Mouse (Mus musculus) right cerebral cortex, adult 2 months (tissue): ENCODE results near the gene Dnmt3l.

Experiments
- DNase-seq, 2 experiments: peaks; one replicate each; pipeline ENCODE4 v3.0.0; 2021 to 2022; ENCODE audit warnings: low spot score in 2 of 2

The Dnmt3l gene

DNA sequence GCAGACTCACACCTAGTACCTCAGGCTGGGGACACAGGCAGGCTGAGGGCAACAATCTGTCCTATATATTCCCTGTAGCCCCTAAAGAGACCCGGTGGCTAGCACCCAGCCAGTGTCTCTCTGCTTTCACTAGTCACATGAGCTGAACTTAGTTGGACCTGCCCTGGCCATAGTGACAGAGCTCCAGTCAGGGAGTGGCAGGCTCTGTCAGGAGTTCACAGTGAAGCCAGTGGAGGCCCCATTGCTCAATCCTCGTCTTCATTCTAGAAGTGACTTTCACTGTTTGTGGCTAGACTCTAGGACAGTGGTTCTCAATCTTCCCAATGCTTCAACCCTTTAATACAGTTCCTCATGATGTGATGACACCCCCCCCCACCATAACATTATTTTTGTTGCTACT is 9.8 kb upstream of the Dnmt3l start:
- DNase-seq, result no peak

DNA sequence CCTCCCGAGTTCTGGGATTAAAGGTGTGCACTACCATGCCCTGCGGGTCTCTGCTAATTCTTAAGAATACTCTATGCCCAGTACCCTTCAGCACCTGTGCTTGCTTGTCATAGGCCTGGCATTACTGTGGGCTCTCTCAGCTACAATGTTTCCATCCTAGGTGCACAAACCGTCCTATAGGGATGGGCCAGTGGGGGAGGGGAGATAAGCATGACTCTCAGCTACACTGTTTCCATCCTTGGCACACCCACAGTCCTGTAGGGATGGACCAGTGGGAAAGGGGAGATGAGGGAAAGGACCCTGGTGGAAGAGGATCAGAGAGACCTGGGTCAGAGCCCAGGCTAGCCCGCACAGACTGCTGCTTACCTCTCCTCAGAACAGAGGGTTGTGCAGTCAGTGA is 4.6 kb upstream of the Dnmt3l start:
- no peak for DNase-seq

DNA sequence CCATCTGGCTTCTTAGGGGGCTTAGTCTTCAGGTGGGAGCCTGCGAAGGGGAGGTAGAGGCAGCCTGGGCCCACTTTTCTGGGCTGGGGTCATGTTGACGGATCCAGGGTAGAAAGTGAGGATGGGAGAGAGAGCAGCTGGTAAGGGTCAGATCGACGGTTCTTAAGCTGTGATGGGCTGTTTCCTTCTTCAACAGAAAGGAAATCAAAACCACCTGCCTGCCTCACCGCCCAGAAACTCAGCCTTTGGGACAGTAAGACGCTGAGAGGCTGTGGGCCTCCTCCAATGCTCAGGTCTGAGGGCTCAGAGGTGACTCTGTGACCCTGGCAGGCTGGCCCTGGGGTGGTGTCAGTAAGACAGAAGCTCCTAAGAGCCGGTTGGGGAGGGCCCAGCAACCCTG is 349 bp downstream of the Dnmt3l start:
- no peak for DNase-seq

DNA sequence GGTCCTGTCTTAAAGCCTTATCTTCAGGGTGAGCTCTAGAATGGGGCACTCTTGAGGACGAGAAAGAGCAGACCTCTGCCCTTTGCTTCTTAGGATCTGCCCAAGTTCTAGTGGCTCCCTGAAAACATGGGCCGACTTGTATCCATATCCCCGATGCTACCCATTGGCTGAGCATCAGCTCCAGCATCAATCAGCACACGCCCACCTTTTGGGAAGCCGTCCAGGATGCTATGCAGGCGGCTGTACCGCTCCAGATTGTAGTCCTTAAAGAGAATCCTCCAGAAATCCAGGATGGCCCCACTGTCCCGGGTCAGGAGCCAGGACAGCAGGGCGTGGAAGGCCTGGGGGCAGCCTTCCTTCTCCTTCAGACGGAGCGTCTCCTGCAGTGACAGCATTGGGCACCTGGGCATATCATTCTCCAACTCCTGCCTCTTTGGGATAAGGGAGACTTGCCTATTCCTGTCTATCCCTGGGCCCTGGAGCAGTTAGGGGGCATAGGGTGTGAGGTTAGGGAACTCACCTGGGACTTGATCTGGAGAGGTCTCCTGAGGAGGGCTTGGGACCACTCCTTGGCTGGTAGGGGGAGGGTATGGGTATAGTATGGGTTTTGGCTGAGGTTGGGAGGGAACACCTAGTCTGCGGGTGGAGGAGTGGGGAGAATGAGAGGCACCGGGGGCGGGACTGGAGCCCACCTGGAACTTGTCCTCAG is 1.1 kb downstream of the Dnmt3l start:
- peak; percentile 40 to 45 for DNase-seq

DNA sequence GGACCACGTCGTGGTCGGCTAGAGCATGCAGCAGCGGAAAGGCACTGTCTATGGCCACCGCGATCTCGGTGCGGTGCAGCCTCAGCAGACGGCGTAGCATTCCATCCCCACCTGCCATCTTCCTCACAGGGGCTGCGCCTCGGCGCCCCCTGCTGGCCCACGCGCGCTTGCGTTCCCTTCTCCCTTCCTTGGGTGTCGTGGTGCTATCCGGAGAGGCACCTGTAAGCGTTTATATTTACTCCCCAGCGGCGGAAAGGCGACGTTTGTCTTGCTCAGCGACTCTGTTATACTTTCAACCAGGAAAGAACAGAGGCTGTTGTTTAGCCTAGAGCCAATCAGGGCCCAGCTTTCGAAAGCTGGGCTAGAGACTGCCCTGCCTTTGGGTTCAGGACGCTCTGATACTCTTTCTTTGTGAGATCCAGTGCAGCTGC is 1.7 kb downstream of the Dnmt3l start, which contains the start of gene Aire:
TSS of gene Aire (minus strand) at position 205 of the 431 bp plus-strand sequence.
- DNase-seq, result peak; percentile 50 to 58

DNA sequence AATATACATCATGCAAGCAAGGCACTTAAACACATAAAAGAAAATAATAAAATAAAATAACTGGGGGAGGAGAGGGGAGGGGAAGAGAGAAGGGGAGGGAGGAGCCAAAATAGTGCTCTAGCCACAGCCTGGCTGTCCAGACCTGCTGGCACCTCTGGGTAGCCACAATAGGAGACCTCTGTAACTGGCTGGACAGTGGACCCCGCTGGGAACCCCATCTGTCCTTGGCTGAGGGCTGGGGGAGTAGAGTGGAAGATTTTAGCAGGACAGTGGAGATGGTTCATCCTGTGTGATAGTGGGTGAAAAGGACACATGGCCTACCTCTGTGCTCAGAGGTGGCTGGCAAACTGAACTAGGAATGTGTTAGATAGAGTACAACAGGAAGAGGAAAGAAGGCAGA is 2.8 kb downstream of the Dnmt3l start:
- no peak for DNase-seq

DNA sequence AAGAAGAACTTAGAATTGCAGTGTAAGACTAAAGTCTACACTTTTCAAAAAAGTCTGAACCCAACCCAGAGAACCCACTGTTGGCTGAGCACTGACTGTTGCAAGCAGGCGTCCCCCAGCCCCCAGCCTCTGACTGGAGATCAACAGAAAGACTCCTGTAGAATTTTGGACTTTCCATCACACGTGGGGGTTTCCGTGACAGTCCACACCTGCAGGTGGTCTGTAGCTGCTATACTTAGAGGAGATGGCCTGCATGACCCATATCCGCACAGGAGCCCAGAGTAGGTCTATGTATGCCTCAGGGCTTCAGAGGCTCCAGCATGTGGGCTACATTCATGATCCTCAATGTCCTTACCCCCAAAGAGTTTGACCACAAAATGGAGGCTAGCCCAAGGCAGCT is 4.6 kb downstream of the Dnmt3l start:
- DNase-seq, result no peak

DNA sequence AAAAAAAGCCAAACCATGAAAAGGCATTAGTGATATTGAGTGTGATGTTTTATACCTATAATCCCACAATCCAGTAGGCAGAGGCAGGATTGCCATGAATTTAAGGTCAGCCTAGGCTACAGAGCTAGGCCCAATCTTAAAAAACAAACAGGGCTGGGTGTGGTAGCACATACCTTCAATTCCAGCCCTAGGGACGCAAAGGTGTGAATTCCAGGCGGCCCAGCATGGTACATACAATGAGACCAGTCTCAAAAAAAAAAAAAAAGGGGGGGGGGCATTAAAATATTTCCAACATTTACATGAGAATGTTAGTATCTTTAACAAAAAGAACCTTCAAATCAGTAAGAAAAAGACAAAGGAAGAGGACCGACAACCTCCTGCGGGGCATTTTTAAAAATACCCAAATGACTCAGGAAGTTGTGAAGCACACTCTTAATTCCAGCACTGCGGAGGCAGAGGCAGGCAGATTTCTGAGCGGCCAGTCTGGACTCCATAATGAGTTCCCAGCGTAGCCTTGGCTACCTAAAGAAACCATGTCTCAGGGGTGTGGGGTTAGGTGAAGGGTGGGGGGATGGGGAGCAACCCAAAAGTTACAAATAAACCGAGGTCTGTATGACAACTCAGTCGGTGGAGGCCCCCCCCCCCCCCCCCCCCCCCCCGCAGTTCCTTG is 6.4 kb downstream of the Dnmt3l start:
- DNase-seq, result no peak

DNA sequence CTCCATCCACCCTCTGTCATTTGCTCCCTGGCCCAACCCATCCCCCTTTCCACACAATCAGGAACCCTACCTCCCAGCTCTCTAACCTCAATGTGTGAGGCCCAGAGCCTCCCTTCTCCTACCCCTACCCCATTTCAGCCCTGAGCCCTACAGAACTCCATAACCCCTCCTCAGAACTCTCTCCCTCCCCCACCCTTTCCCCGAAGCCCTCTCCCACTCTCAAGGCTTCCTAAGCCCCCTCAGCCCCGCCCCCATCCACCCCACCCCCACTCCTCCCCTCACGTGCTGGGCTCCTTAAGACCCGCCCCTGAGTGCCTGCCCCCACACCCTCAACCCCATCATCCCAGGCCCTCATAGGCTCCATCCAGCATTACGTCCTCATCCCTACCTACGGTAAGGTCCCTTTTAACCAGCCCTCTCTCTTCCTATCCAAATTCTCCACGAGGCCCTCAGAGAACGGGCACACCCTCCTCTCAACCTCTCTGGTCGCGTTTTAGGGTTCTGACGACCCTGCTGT is 7.8 kb downstream of the Dnmt3l start:
- DNase-seq, result no peak

DNA sequence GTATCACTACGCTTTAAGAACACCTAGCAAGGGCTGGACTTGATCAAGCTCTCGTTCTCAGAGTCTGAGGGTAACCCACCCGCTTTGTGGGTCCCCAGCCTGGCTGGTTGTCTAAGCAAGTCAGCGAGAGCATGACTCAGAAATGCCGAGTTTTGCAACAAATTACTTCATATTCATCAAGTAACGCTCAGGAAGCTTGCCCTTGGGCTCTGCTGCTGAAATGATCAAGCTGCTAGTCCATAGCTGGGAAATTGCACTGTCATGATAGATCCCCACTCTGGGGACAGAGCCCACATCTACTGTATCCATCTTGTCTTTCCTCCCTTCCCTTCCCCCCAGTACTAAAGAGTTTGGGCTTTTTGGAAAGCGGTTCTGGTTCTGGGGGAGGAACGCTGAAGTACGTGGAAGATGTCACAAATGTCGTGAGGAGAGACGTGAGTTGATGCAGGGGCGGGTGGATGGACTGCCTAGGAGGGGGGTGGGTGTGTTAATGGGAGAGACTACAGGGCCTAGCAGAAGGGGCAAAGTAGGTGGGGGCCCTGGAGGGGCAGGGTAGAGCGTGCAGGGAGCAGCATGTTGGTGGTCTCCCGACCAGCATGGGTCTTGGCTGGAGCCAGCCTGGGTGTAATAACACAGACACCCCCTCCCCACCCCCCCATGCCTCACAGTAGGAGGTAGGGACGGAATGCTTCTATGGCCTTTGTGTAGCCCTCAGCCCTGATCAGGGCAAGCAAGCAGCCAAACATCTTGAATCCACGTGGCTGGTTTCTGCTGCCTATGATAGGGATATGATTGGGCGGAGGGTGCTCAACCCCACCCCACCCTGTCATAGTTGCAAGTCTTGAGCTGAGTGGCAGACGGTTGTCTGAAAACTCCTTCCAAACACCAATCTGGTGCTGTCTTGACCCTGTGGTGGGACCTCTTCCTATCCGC is 13.2 kb downstream of the Dnmt3l start:
- no peak for DNase-seq

DNA sequence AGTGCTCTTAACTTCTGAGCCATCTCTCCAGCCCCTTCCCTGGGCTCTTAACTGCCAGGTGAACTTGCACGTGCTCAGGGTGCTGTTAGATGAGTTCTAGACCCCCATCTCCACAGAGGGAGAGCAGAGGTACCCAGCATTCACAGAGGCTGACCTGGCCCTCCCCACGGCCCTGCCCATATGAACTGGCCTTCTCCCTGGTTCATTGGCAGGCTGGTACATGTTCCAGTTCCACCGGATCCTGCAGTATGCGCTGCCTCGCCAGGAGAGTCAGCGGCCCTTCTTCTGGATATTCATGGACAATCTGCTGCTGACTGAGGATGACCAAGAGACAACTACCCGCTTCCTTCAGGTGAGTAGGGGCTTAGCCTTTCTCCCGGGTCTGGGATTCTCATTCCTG is 15.3 kb downstream of the Dnmt3l start:
- DNase-seq, result no peak

DNA sequence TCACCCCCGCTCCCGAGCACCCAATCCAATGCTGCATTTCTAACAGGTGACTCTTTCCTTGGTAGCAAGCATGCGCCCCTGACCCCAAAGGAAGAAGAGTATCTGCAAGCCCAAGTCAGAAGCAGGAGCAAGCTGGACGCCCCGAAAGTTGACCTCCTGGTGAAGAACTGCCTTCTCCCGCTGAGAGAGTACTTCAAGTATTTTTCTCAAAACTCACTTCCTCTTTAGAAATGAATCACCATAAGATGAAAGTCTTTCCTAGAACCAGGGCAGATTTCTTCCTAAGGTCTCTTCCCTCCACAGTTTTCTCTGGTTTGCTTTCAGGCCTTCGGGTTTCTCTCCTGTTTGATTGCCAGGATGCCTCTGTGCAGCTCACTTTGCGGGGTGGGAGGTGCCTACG is 21.4 kb downstream of the Dnmt3l start:
- DNase-seq, result no peak

DNA sequence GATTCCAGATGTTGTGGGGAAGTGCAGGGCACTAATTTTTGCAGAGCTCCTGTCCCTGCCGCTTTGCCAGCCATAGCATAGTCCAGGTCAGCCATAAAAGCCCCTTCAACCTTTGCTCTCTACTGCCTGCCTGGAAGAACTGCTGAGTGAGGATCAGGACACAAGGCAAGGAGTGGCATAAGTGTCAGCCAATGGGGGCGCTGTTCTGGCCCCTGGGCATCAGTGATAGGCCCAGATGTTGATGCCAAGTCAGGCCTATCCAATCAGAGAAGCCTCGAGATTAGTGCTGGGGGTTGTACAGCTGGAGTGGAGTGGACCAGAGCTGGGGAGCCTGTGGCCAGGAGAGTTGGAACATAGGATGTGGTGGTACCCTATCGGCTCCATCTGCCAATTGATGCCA is 25.5 kb downstream of the Dnmt3l start:
- DNase-seq, result no peak

DNA sequence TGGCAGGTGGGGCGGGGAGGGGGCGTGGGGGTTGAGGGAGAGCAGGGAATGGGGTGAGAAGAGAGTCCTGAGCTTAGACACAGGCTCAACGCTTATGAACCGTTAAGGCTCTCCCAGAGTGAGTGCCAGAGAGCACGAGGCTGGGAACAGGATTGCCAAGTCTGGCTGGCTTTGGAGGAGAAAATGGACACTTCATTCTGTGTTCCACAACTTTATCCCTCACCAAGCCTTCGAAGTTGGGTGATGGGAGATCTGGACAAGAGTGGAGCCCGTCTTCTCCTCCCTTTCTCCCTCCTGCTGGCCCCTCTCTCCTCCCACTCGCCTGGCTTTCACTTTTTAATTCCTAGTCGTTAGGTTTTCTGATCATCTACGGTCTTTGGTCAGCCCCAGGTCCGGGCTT is 26.8 kb downstream of the Dnmt3l start:
- no peak for DNase-seq

DNA sequence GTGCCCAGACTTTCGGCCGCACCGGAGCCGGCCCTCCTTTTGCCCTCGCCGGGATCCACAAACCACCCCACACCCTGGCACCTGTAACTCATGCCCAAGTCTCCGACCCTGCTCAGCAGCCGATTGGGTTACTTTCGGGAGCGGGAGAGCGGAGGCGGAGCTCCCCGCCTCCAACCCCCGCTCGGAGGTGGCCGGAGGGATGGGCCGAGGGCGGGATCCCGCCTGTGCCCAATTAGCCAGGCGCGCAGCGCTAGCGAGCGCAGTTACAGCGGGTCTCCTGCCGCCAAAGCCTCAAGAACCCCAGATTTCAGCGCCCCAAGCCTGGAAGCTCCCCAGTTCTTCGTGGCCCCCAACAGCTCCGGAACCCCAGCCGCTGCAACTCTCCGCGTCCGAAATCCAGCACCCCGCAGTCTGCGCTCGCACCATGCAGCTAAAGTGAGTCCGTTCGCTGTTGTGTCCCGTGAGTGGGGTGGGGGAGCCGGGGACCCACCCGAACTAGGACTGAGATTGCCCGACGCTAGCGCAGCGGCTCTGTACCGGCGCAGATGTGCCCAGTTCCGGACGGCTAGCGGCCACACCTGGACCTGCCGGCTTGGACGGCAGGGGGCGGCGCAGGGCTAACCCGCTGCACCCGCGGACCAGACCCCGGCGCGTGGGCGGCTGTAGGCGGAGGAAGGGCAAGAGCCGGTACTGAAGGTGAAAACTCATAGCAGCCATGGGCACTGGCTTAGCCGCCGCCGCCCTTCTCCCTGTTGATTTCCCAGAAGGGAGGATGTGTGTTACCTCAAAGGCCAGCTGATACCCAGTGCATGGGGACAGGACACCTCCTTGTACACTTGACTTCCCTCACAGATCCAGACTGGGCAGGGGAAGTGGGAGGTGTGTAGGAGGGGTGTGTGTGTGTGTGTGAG is 27.6 kb downstream of the Dnmt3l start, which contains the start of gene Icosl:
TSS of gene Icosl (plus strand) at position 202 of the 911 bp plus-strand sequence.
- peak; percentile 10 to 33 for DNase-seq

DNA sequence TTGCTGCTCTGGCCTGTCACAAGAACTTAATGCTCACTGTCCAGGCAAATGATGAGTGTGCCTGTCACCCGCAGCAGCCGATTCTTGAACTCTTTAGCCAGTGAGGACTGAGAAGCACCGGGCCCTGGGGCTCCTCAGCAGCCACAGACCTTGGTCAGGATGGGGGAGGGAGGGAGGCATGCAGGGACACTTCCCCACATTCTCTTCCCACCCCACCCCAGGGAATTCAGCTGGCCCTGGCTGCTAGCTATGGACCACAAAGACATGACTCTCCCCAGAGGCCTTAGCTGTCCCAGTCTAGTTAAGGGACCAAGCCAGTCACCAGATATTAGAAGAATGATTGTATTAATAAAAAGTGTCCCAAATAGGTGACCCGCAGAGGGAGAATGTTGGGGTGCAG is 32.4 kb downstream of the Dnmt3l start:
- no peak for DNase-seq

DNA sequence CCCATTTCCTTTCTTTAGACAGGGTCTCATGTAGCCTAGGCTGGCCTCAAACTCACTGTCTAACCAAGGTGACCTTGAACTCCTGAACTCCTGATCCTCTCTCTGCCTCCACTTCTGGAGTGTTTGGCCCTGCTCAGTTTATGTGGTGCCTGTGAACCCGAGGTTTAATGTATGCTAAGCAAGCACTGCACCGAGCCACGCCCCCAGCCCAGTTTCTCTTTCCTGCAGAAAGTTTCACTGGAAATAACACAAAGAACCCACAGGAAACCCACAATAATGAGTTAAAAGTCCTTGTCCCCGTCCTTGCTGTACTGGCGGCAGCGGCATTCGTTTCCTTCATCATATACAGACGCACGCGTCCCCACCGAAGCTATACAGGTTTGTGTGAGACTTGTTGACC is 33.2 kb downstream of the Dnmt3l start:
- DNase-seq, result no peak

DNA sequence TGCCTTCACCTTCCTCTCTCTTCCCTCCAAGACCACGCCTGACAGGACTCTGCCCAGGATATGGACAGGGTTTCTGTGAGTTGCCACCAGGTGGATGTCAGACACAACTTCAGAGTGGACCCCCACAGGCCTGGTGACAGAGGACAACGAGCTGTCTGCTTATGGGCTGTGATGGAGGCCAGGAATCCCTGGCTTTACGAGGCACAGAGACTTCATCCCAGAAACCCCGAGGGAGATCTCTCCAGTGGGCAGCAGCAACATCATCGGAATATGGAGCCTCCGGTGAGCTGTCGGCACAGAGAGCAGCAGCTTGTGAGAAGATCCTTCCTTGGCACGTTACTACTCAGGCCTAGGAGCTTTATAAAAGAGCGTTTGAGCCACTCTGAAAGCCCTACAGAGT is 36.1 kb downstream of the Dnmt3l start:
- no peak for DNase-seq

DNA sequence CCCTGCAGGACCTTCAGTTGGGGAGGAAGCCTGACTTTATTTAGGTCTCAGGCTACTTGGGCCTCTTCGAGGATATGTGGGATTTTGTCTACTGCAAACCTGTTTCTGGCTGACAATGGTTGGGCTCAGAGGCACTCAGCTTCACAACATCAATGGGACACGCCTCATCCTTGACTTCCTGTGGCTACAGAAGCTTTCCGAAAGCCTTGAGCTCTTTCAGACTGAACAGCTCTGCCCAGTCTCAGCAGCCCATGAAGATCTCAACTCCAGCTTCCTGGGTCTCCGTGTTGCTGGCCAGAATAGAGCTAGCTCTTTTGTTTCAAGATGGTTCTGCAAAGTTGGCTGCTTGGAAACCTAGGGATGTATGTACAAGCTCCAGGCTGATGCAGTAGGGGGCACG is 36.5 kb downstream of the Dnmt3l start:
- no peak for DNase-seq

DNA sequence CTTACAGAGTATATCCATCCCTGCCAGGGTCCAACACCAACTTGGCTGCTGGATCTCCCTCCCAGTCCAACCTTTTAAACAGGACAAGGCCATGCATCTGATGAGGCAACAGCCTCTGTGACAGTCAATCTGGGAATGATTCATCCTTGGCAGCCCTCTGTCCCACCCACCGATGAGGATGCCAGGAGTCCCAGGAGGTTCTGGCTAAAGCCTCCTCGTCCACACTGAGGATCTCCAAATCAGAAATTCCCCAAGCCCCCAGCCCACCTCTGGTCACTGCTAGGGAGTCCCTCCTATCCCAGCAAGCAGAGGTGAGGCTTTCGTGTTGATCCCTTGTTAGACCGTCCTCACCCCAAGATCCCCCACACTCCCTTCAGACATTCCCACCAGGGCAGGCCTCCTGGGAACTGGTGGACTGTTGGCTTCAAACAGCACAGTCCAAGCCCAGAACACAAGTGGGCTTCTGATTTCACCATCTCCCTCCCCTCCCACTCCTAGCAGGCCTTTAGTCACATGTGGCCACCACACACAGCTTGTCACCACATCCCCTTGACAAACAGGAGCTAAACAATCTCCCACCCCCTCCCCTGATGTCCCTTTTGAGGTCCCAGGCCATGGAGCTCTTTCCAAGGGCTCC is 38.3 kb downstream of the Dnmt3l start:
- DNase-seq, result no peak

DNA sequence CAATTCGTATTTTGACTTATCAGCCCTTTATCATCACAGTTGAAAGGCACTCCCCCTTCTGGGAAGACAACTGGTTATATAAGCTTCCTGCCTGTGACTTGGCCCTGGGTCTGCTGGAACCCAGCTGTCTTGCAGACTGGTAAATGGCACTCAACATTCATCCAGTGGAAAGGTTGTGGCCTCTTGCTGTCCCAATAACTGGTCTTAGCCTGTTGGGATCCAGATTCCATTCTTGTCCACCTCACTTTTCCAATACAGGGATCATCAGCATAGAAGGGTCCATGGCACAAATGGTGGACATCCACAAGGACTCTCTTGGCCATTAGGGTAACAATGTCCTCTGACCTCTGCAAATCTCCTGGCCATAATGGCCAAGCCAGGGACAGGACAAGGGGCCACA is 42.3 kb downstream of the Dnmt3l start:
- no peak for DNase-seq
